Mouse (Mus musculus): ENCODE results near the gene Rab5c. TPM values are rescaled to one million over a fixed set of nuclear protein-coding genes. Genes with fewer than 3 reads are reported as not detected.

Rab5c gene
- total RNA-seq (2018; cell fraction: chromatin; rRNA removed): 100 to 1,000 TPM in 1 of 26 experiments, 10 to 100 TPM in 25; 39.2 to 102 (median 64.6) TPM
- total RNA-seq (2018; cell fraction: cytosol; rRNA removed): 100 to 1,000 TPM; 286 to 464 (median 359) TPM
- 100 to 1,000 TPM in 24 of 26 experiments, 10 to 100 TPM in 2; 81.7 to 239 (median 158) TPM for total RNA-seq (2018; cell fraction: nucleus; rRNA removed)
- 348 to 578 TPM (median 378 TPM) in 3 replicates for polyA plus RNA-seq (2018)

GRCm38 (mm10) chr11:100738066-100738604 is at the start of gene Rab5c:
Rab5c (minus strand) TSS chr11:100738215.
- WGBS (ENCODE audit: missing documents): 2% methylated on average over 37 of the region's 39 CpGs
- Histone ChIP-seq H3K36me3 (ENCODE audit: inconsistent target) (no peaks in the 10 kb centered on the region), H3K79me2 (ENCODE audit: inconsistent target) (peaks cover 49% of the 10 kb centered on the region), H3K4me3 (ENCODE audit: inconsistent target) (peak within 1 kb of the TSS; percentile 100), H3K27ac (peak within 1 kb of the TSS; percentile 99)

DNA sequence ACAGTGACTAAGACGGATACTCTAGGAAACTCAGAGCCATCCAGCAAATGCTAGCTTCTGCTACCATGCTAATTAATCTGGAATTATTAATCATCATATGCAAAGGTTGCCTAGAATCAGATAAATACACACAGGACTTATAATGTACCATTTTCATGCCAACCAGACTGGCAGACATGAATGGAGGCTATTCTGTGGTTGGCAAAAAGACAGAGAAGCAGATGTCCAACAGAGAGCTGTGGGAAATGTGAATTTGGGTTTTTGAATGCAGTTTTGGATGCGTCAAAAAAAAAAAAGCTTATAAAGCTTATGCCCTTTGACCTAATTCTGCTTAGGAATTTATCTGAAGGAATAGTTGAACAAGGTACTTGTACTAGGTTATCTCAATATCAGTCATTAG is 47.8 kb upstream of the Rab5c start:
- peaks cover 94% of the 10 kb centered on the region for H3K36me3 ChIP-seq (ENCODE audit: inconsistent target)
- H3K79me2 ChIP-seq (ENCODE audit: inconsistent target): no peaks in the 10 kb centered on the region
- 100% methylated on average over 2 of the region's 2 CpGs for WGBS (ENCODE audit: missing documents)
- no peak overlapping the region for H3K27ac ChIP-seq
- H3K4me3 ChIP-seq (ENCODE audit: inconsistent target): no peak overlapping the region

GRCm38 (mm10) chr11:100784286-100784685 is 46.3 kb upstream of the Rab5c start:
- Histone ChIP-seq H3K27ac (no peak overlapping the region), H3K36me3 (ENCODE audit: inconsistent target) (peaks cover 94% of the 10 kb centered on the region), H3K4me3 (ENCODE audit: inconsistent target) (no peak overlapping the region), H3K79me2 (ENCODE audit: inconsistent target) (no peaks in the 10 kb centered on the region)
- WGBS (ENCODE audit: missing documents): 92% methylated on average over 8 of the region's 8 CpGs

GRCm38 (mm10) chr11:100782568-100782967 is 44.6 kb upstream of the Rab5c start:
- WGBS (ENCODE audit: missing documents): 92% methylated on average over 13 of the region's 13 CpGs
- H3K4me3 ChIP-seq (ENCODE audit: inconsistent target): no peak overlapping the region
- H3K27ac ChIP-seq: no peak overlapping the region
- H3K36me3 ChIP-seq (ENCODE audit: inconsistent target): peaks cover 77% of the 10 kb centered on the region
- no peaks in the 10 kb centered on the region for H3K79me2 ChIP-seq (ENCODE audit: inconsistent target)

GRCm38 (mm10) chr11:100781763-100782475 is 43.9 kb upstream of the Rab5c start:
- H3K36me3 ChIP-seq (ENCODE audit: inconsistent target): peaks cover 71% of the 10 kb centered on the region
- H3K79me2 ChIP-seq (ENCODE audit: inconsistent target): no peaks in the 10 kb centered on the region
- no peak overlapping the region for H3K4me3 ChIP-seq (ENCODE audit: inconsistent target)
- H3K27ac ChIP-seq: no peak overlapping the region
- WGBS (ENCODE audit: missing documents): 95% methylated on average over 15 of the region's 15 CpGs

DNA sequence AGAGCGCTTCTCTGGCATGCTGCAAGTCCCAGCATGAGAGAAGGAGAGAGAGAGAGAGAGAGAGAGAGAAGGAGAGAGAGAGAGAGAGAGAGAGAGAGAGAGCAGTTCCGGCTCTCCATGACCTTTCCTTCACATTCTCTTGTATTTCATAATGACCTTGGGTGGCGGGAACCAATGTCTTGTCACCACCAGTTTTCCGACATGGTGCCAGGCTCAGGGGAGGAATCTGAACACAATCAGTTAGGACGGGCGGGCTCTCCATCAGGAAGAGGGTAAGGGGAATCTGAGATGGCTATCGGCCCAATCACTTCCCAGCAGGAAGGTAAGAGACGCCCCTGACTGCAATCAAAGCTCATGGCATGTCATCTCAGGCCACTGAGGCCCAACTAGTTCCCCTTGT is 42.2 kb upstream of the Rab5c start:
- Histone ChIP-seq H3K36me3 (ENCODE audit: inconsistent target) (peaks cover 57% of the 10 kb centered on the region), H3K27ac (no peak overlapping the region), H3K79me2 (ENCODE audit: inconsistent target) (no peaks in the 10 kb centered on the region), H3K4me3 (ENCODE audit: inconsistent target) (no peak overlapping the region)
- WGBS (ENCODE audit: missing documents): 94% methylated on average over 7 of the region's 8 CpGs

GRCm38 (mm10) chr11:100778069-100778468 is 40.1 kb upstream of the Rab5c start:
- Histone ChIP-seq H3K79me2 (ENCODE audit: inconsistent target) (no peaks in the 10 kb centered on the region), H3K27ac (no peak overlapping the region), H3K36me3 (ENCODE audit: inconsistent target) (peaks cover 36% of the 10 kb centered on the region), H3K4me3 (ENCODE audit: inconsistent target) (no peak overlapping the region)
- 97% methylated on average over 3 of the region's 3 CpGs for WGBS (ENCODE audit: missing documents)

GRCm38 (mm10) chr11:100775921-100776320 is 37.9 kb upstream of the Rab5c start:
- H3K27ac ChIP-seq: peak overlapping the region; percentile 34
- peaks cover 15% of the 10 kb centered on the region; the same call in 1 of the 2 replicates for H3K36me3 ChIP-seq (ENCODE audit: inconsistent target)
- H3K79me2 ChIP-seq (ENCODE audit: inconsistent target): no peaks in the 10 kb centered on the region
- H3K4me3 ChIP-seq (ENCODE audit: inconsistent target): no peak overlapping the region
- WGBS (ENCODE audit: missing documents): 94% methylated on average over 10 of the region's 10 CpGs

- 81% methylated on average over 4 of the region's 4 CpGs for WGBS (ENCODE audit: missing documents)
- Histone ChIP-seq H3K4me3 (ENCODE audit: inconsistent target) (no peak overlapping the region), H3K27ac (no peak overlapping the region), H3K79me2 (ENCODE audit: inconsistent target) (no peaks in the 10 kb centered on the region), H3K36me3 (ENCODE audit: inconsistent target) (peaks cover under 1% of the 10 kb centered on the region; the same call in 1 of the 2 replicates)
Observed at GRCm38 (mm10) chr11:100774261-100774660, 36.2 kb upstream of the Rab5c start.

DNA sequence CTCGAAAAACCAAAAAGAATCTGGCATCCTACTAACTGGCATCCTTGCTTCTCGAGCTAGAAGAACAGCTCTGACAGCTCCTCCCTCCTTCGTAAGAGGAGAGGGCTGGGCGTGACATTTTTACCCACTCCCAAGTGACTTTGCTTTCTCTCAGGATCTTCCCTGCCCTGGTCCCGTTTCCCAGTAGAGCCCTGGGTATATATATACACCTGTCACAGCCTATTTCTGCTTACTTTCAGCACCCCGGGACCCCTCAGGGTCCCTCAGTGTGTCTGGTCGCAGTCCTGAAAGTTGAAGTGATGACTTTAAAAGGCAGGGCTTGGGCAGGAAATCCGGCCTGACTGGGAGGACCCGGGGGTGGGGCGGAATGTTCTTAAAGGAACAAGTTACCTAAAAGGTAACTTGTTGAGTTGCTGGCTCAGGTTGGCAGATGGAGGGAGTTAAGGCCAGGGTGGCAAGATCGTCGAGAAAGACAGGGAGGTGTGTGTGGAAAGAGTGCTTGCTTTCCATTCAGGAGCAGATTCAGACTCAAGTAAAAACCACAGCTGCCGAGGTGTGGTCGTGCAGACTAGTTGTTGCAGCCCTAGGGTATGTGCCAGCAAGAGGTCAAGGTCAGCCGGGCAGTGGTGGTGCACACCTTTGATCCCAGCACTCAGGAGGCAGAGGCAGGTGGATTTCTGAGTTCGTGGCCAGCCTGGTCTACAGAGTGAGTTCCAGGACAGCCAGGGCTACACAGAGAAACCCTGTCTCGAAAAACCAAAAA is 32.8 kb upstream of the Rab5c start, which contains the start of gene Ghdc:
Ghdc (minus strand) TSS at position 312 of the 763 bp plus-strand sequence.
- 3% methylated on average over 15 of the region's 17 CpGs for WGBS (ENCODE audit: missing documents)
- H3K36me3 ChIP-seq (ENCODE audit: inconsistent target): no peaks in the 10 kb centered on the region
- H3K79me2 ChIP-seq (ENCODE audit: inconsistent target): no peaks in the 10 kb centered on the region
- peak within 1 kb of the TSS; percentile 88 for H3K27ac ChIP-seq
- H3K4me3 ChIP-seq (ENCODE audit: inconsistent target): peak within 1 kb of the TSS; percentile 77

DNA sequence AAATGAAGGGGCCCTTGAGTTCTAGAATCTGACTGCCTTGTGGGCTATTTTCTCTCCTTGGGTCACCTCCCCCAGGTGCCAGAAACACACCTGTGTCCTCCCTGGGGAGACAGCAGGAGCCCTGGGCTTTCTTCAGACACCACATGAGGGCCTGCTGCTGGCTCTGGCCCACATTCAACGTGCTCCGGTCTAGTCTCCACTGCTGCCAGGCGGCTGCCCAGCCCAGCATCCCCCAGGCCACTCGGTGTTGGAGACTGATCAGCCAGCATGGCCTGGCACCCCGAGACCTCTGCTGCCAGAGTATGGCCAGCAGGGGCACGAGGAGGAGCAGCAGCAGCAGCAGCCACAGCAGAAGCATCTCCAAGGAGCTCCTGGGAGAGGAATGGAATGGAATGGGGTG is 32.0 kb upstream of the Rab5c start:
- Histone ChIP-seq H3K36me3 (ENCODE audit: inconsistent target) (no peaks in the 10 kb centered on the region), H3K4me3 (ENCODE audit: inconsistent target) (peak overlapping the region; percentile 77), H3K27ac (no peak overlapping the region), H3K79me2 (ENCODE audit: inconsistent target) (no peaks in the 10 kb centered on the region)
- WGBS (ENCODE audit: missing documents): 73% methylated on average over 6 of the region's 6 CpGs

DNA sequence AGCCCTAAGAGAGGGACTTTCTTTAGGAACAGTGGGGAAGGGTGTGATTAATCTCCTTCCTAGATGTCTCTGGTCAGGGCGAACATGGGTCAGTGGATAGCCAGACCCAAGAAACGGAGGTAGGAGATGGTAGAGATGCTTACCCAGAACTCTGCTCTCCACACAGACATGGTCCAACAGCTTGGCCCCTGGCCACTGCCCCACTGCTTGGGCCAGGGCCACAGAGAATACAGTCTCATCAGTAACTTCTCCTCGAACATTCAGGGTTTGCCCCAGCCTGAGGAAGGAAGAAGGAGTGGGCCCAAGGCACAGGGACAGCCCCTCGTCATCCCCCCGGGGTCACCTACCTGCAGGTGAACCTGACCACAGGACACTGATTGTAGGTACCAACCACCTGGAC is 29.9 kb upstream of the Rab5c start:
- H3K79me2 ChIP-seq (ENCODE audit: inconsistent target): no peaks in the 10 kb centered on the region
- no peaks in the 10 kb centered on the region for H3K36me3 ChIP-seq (ENCODE audit: inconsistent target)
- no peak overlapping the region for H3K4me3 ChIP-seq (ENCODE audit: inconsistent target)
- no peak overlapping the region for H3K27ac ChIP-seq
- WGBS (ENCODE audit: missing documents): 90% methylated on average over 5 of the region's 5 CpGs

DNA sequence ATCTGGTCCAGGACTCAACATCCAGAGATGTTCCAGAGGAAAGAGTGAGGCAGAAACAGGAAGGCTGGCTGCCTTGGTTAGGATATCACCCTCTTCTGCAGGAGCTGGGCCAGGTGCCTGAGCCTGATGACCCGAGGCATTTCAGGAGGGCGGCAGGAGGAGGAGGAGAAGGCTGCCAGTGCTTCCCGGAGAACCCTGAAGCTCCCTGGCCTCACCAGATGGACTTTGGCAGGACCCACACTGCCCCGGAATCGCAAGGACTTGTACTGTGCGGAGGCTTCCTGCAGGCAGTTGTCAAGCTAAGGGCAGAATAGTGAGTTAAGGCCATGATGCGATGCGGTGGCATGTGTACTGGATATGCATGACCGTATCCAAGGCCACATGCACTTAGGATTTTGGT is 28.7 kb upstream of the Rab5c start:
- H3K79me2 ChIP-seq (ENCODE audit: inconsistent target): no peaks in the 10 kb centered on the region
- no peaks in the 10 kb centered on the region for H3K36me3 ChIP-seq (ENCODE audit: inconsistent target)
- H3K27ac ChIP-seq: no peak overlapping the region
- no peak overlapping the region for H3K4me3 ChIP-seq (ENCODE audit: inconsistent target)
- WGBS (ENCODE audit: missing documents): 89% methylated on average over 9 of the region's 9 CpGs

GRCm38 (mm10) chr11:100762831-100763230 is 24.8 kb upstream of the Rab5c start, which contains the start of gene Hcrt:
Hcrt (minus strand) TSS chr11:100762931.
- H3K79me2 ChIP-seq (ENCODE audit: inconsistent target): no peaks in the 10 kb centered on the region
- no peak within 1 kb of the TSS for H3K27ac ChIP-seq
- WGBS (ENCODE audit: missing documents): 91% methylated on average over 7 of the region's 7 CpGs
- H3K36me3 ChIP-seq (ENCODE audit: inconsistent target): no peaks in the 10 kb centered on the region
- peak within 1 kb of the TSS; percentile 28 for H3K4me3 ChIP-seq (ENCODE audit: inconsistent target)

Measured in macrophage (primary cell).